Mouse (Mus musculus) liver, embryonic 16.5 days (tissue): ENCODE measurements around the gene Pi16. TPM values are rescaled to one million over a fixed set of nuclear protein-coding genes. Genes with fewer than 3 reads are reported as not detected.
"Not testable (repeated sequence)": the region's sequence is repeated elsewhere in the genome, so short reads cannot be mapped to it uniquely, and the experiment has no call there.

Experiments used
- ATAC-seq: fragments of 200-750 bp; cut with Nextera tagmentation; 2 replicates; pipeline ENCODE4 v1.8.0; 2017; ENCODE audit warnings: low read depth, mild to moderate bottlenecking, moderate number of reproducible peaks, moderate library complexity
- H3K27ac ChIP-seq: fragments of 300-500 bp; sonication (generic); 2 replicates; pipeline ENCODE4 v1.5.1; 2014; ENCODE audit warnings: mild to moderate bottlenecking, low read length
- H3K27me3 ChIP-seq: fragments of 300-500 bp; sonication (generic); 2 replicates; pipeline ENCODE4 v1.6.1; 2014; ENCODE audit warnings: low read depth, low read length, mixed read lengths; ENCODE audit not compliant: control insufficient read depth, insufficient read depth
- H3K36me3 ChIP-seq: fragments of 300-500 bp; sonication (generic); 2 replicates; pipeline ENCODE4 v1.6.1; 2014; ENCODE audit warnings: mild to moderate bottlenecking; ENCODE audit not compliant: control insufficient read depth, insufficient read depth
- H3K4me1 ChIP-seq: fragments of 300-500 bp; sonication (generic); 2 replicates; pipeline ENCODE4 v1.6.1; 2014; ENCODE audit warnings: low read depth, low read length, mixed read lengths; ENCODE audit not compliant: control insufficient read depth
- H3K4me2 ChIP-seq: fragments of 300-500 bp; sonication (generic); 2 replicates; pipeline ENCODE4 v1.6.1; 2014; ENCODE audit warnings: low read depth, low read length, mixed read lengths
- H3K4me3 ChIP-seq: fragments of 300-500 bp; sonication (generic); 2 replicates; pipeline ENCODE4 v1.5.1; 2014; ENCODE audit warnings: low read depth, mild to moderate bottlenecking, low read length
- H3K9ac ChIP-seq: fragments of 300-500 bp; sonication (generic); 2 replicates; pipeline ENCODE4 v1.6.1; 2014; ENCODE audit warnings: low read depth, low read length
- H3K9me3 ChIP-seq: fragments of 300-500 bp; sonication (generic); replicated peaks from 2 replicates; pipeline ENCODE4 v1.6.1; 2016; ENCODE audit warnings: low read length; ENCODE audit not compliant: control insufficient read depth
- WGBS: fragments of 180-500 bp; shearing (Covaris S2); extraction: QIAGEN DNeasy Blood & Tissue Kit; methylation state at CpG from one replicate; pipeline ENCODE4 v1.1.7; 2014; ENCODE audit not compliant: insufficient replicate concordance; 5-methylcytosine and 5-hydroxymethylcytosine counted together
- polyA plus RNA-seq: library from polyadenylated mRNA; unstranded; fragments of >200 nt; fragmentation: Nextera tagmentation; extraction: Ambion mirVana; gene quantifications from 2 replicates; pipeline ENCODE4 v1.2.1, GENCODE M21; 2015

Gene Pi16
- polyA plus RNA-seq, 1 experiment from 2014 or later, result 2.6 TPM

DNA sequence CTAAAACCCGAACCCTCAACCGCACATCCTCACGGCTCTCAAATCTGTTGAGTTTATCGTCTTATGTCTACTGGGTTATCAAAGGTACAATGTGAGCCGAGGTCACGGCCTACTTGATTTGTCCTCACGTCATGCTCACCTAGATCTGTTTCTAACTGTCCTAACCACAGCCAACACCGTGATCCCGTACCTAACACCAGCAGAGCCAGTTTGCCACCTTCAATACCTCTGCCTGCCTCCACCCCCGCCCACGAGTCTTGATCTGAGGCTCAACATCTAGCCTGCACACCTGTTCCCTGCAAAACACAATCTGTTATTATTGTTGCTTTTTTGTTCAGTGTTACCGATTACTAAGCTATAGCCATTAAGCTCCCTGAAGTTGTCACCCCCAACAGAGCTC, 27.8 kb downstream of the Pi16 start:
- Histone ChIP-seq H3K4me1 (peaks cover 35% of the 10 kb centered on the region), H3K9ac (no peak overlapping the region), H3K36me3 (no peaks in the 10 kb centered on the region), H3K4me2 (no peak overlapping the region), H3K4me3 (no peak overlapping the region), H3K9me3 (no peaks in the 10 kb centered on the region), H3K27ac (no peak overlapping the region), H3K27me3 (no peaks in the 10 kb centered on the region)
- no peak for ATAC-seq
- 81% methylated on average over 12 of the region's 12 CpGs for WGBS

DNA sequence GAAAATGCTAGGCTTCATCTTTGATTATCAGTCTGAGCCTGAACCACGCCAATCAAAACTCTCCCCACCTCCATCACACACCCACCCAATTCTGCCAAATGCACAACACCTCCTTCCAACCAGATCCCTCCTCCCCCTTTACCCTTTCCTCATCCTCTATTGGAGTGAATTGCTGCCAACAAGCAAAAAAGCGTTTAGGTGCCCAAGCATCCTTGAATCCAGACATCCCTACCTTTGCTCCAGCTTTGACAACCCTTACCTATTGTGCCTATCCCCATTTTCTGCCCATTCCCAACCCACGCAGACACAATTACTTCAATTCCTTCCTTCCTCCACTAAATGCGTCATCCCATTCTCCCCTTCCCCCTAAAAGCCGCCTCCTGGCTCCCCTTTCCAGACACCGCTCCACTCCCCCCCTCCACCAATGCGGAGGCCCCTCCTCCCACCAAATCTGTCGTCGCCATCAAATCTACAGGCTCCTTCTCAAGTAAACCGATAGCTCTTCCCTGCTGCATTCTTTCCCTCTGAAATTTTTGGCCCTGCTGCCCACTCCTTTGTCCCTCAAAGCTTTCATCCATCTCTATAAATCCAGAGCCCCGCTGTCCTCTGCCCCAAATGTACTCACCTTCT, 29.1 kb downstream of the Pi16 start:
- WGBS, result 9% methylated on average over 11 of the region's 11 CpGs

DNA sequence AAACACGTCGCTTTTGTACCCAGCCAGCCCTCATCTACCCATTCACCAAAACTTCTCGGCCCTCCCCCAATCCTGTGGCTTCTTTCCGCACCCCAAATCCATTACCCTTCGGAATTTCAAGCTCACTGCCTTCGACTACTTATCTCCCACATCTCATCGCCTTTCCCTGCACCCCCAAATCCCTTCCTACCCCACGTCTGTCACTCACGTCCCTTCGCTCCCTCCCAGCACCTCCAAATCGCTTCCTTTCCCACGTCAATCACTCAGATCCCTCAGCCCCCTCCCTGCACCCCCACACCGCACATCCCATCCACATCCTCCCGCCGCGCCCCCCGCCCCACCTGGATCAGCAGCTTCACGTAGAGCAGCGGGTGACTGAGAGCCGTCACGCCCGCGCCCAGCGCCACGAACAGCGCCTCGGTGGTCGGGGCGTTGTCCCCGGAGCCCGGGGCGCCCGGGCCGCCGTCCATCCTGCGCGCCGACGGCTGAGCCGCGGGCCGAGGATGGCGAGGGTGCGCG, 29.7 kb downstream of the Pi16 start:
- WGBS, result under 1% methylated on average over 45 of the region's 45 CpGs
- no peak for ATAC-seq
- no peaks in the 10 kb centered on the region for H3K36me3 ChIP-seq
- peak overlapping the region; percentile 84 for H3K9ac ChIP-seq
- no peaks in the 10 kb centered on the region for H3K27me3 ChIP-seq
- peak overlapping the region; percentile 80 for H3K27ac ChIP-seq
- peak overlapping the region; percentile 92 for H3K4me3 ChIP-seq
- H3K4me1 ChIP-seq, result peaks cover 27% of the 10 kb centered on the region
- H3K9me3 ChIP-seq, result no peaks in the 10 kb centered on the region
- peak overlapping the region; percentile 84 for H3K4me2 ChIP-seq

More for the DNA sequence above, 29.1 kb downstream of the Pi16 start:
- Histone ChIP-seq H3K36me3 (no peaks in the 10 kb centered on the region), H3K4me1 (peaks cover 33% of the 10 kb centered on the region), H3K9me3 (no peaks in the 10 kb centered on the region), H3K27ac (peak overlapping the region; percentile 80; the same call in 1 of the 2 replicates), H3K4me2 (peak overlapping the region; percentile 84), H3K9ac (peak overlapping the region; percentile 84), H3K4me3 (peak overlapping the region; percentile 92), H3K27me3 (no peaks in the 10 kb centered on the region)
- ATAC-seq, result no peak

DNA sequence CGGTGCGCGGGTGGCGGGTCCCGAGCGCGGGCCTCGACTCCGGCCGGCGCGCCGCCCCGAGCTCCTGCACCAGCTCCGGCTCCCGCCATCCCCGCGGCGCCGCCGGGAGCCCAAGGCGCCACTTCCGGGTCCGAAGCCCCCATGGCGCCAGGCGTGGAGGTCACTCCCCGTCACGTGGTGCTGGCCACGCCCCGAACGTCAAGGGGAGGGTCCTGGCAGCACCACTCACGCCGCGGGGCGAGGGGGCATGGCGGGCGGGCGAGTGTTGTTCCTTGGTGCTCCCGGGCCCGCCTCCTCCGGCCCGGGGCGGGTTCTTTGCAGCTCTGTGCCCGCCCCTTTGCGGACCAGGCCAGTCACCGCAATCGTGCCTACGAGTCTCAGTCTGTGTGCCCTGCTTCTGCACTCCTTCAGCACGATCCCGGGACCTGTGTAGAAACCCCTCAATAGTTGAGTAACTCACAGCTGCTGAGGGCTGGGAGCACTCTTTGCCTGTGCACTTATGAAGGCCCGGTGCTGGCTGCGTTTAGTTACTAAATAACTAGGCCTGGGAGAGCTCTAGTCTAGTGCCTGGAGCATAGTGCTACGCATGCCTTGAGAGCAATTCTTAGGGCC, 30.3 kb downstream of the Pi16 start, which contains the start of gene Mtch1:
TSS of gene Mtch1 (minus strand) at position 290 of the 612 bp plus-strand sequence.
- peak within 1 kb of the TSS; percentile 92 for H3K4me3 ChIP-seq
- peak; percentile 97 for ATAC-seq
- peak within 1 kb of the TSS; percentile 86 for H3K27ac ChIP-seq
- H3K4me1 ChIP-seq, result peaks cover 22% of the 10 kb centered on the region
- H3K9ac ChIP-seq, result peak within 1 kb of the TSS; percentile 84
- H3K27me3 ChIP-seq, result no peaks in the 10 kb centered on the region
- peak within 1 kb of the TSS; percentile 84 for H3K4me2 ChIP-seq
- no peaks in the 10 kb centered on the region for H3K9me3 ChIP-seq
- H3K36me3 ChIP-seq, result no peaks in the 10 kb centered on the region
- WGBS, result 1% methylated on average over 51 of the region's 53 CpGs

DNA sequence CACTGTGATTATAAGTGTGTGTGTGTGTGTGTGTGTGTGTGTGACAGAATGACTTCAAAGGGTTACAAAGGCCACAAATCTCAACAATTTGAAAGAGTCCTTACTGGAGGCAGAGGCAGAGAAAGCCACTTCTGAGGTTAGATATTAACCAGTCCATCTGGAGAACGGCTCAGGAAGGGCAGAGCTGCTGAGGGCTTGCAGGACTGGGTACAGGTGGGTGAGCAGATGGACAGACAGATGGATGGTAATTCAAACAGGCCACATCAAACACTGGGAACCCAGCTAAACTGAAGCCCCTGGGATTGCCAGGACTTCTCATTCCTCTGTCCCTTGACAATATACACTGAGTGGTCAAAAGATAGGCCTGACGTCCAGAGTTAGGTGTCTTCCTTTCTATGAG, 31.5 kb downstream of the Pi16 start:
- 62% methylated on average over 2 of the region's 2 CpGs for WGBS
- Histone ChIP-seq H3K4me2 (no peak overlapping the region), H3K9me3 (no peaks in the 10 kb centered on the region), H3K4me1 (peaks cover 19% of the 10 kb centered on the region), H3K27me3 (no peaks in the 10 kb centered on the region), H3K36me3 (no peaks in the 10 kb centered on the region), H3K4me3 (no peak overlapping the region), H3K9ac (no peak overlapping the region), H3K27ac (peak overlapping the region; percentile 86)
- no peak for ATAC-seq

DNA sequence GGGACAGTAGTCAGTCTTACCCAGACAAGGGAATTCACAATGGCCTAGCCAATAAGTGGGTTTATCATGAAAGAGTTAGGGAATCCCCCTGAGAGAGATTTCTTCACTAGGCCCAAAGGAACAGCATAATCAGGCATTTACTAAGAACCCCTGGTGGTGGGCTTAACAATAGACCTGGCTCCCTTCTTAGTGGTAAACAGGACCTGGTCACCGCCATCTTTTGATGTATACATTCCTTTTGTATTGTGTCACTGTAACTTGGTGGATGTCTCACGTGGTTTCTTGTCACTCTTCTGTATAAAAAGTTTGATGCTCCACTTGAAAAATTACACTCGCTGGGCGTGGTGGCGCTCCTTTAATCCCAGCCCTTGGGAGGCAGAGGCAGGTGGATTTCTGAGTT, 33.6 kb downstream of the Pi16 start:
- WGBS, result 66% methylated on average over 5 of the region's 5 CpGs

DNA sequence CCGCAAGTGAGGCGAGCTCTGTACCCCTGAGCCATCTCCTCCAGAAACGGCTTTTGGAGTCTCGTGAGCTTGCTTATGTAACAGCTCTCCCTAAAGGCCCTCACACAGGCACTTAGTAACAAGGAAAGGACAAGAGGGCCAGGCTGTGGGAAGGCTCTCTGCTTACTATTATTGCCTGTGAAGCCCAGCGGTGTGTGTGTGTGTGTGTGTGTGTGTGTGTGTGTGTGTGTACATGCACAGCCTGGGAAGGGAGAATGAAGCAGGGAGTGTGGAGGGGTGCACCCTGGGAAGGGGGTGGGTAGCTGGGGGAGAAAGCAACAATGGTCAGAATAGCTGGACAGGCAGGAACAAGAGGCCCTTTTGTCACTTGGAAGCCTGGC, 38.0 kb downstream of the Pi16 start:
- no peak for ATAC-seq
- no peak overlapping the region for H3K9ac ChIP-seq
- no peak overlapping the region for H3K27ac ChIP-seq
- peaks cover 4% of the 10 kb centered on the region for H3K4me1 ChIP-seq
- H3K36me3 ChIP-seq, result no peaks in the 10 kb centered on the region
- H3K9me3 ChIP-seq, result no peaks in the 10 kb centered on the region
- no peak overlapping the region for H3K4me3 ChIP-seq
- WGBS, result 58% methylated on average over 5 of the region's 5 CpGs
- no peaks in the 10 kb centered on the region for H3K27me3 ChIP-seq
- H3K4me2 ChIP-seq, result no peak overlapping the region

More for the DNA sequence above, 33.6 kb downstream of the Pi16 start:
- H3K9me3 ChIP-seq, H3K4me3 ChIP-seq, ATAC-seq, H3K9ac ChIP-seq, H3K27ac ChIP-seq, H3K4me2 ChIP-seq, H3K36me3 ChIP-seq, H3K27me3 ChIP-seq: not testable (repeated sequence)
- peaks cover 17% of the 10 kb centered on the region for H3K4me1 ChIP-seq

DNA sequence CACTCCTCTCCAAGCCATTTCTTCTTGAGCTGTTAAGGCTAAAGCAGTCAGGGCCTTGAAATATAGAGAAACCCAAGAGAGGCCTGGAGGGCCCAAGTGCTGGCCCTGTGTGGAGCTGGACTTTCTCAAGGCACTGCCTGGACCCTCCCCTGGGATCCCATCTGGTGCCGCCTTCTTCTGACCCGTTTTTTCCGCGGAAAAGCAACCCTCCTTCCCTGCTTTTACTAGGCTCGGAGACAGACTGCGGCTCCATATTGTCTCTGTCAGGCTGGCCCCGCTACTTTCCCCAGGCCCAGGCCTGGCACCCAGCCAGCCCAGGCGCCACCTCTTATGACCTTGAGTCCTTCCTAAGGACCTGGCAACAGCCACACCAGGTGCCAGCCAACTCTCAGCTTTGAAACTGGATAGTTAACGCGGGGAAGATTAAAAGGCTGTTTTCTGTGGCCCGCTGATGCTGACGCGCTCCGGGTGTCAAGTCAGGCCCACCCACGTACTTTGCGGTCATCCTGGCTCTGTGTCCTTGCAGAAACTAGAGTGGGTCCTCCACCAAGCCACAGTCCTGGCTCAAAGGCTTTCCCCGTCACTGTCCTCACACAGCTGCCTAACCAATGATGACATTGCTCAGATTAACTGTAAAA, 38.5 kb downstream of the Pi16 start:
- 53% methylated on average over 17 of the region's 17 CpGs for WGBS
- H3K9me3 ChIP-seq, result no peaks in the 10 kb centered on the region

DNA sequence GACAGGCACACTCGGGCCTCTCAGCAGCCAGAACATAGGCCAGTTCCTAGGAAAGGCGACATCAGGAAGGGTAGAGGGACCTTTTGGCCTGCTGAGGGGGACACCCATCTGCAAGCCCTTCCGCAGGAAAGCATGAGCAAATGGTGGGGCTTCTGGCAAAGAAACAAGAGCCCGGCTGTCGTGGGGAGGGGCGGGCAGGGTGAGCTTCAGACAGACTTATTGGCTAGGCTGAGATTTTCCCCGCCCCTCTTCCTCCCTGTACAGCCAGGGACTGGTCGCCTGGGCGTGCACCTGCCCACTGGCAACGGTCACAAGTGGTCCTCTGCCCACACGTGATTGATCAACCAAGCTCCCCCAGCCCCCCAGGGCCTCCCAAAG, 39.0 kb downstream of the Pi16 start:
- 15% methylated on average over 11 of the region's 11 CpGs for WGBS
- Histone ChIP-seq H3K9me3 (no peaks in the 10 kb centered on the region), H3K4me3 (0 out of 2 replicates have a peak overlapping the region, but pooled peaks have one; percentile 6), H3K27ac (peak overlapping the region; percentile 61), H3K36me3 (no peaks in the 10 kb centered on the region), H3K4me1 (peaks cover 4% of the 10 kb centered on the region), H3K9ac (no peak overlapping the region), H3K27me3 (no peaks in the 10 kb centered on the region), H3K4me2 (peak overlapping the region; percentile 55)
- peak; percentile 76 for ATAC-seq

More for the DNA sequence above, 38.5 kb downstream of the Pi16 start:
- Histone ChIP-seq H3K27me3 (no peaks in the 10 kb centered on the region), H3K9ac (0 out of 2 replicates have a peak overlapping the region, but pooled peaks have one; percentile 5), H3K4me1 (peaks cover 4% of the 10 kb centered on the region), H3K4me2 (peak overlapping the region; percentile 55), H3K36me3 (no peaks in the 10 kb centered on the region), H3K27ac (peak overlapping the region; percentile 61), H3K4me3 (no peak overlapping the region)
- no peak for ATAC-seq
